Mouse (Mus musculus) R1 (cell line): ENCODE measurements at regions not wholly inside any gene's neighbourhood (a gene's known extent, or its start where the extent isn't known, plus 50 kb on each side); places are given as distances from the start of the nearest gene placed in this dataset.

Experiments
- DNase-seq: peaks from one replicate; pipeline ENCODE4 v3.0.0-alpha.2; 2018; ENCODE audit warnings: low read depth, low spot score

DNA sequence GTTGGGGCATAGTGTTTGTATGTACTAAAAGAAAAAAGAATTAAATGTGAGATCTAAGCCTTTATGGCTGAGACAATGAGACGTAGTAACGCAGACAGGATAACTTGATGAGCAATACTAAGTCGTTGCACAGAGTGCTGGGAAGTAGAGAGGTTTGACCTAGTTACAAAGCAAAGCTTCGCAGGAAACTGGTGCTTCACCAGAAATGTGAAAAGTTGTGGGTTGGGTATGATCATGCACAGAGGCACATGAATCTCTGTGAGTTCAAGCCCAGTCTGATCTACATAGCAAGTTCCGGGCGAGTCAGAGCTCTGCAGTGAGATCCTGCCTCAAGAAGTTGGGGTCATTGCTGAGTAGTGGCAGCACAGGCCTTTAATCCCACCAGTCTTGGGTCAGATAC lies 65.3 kb upstream of the Jmy start:
- no peak for DNase-seq

DNA sequence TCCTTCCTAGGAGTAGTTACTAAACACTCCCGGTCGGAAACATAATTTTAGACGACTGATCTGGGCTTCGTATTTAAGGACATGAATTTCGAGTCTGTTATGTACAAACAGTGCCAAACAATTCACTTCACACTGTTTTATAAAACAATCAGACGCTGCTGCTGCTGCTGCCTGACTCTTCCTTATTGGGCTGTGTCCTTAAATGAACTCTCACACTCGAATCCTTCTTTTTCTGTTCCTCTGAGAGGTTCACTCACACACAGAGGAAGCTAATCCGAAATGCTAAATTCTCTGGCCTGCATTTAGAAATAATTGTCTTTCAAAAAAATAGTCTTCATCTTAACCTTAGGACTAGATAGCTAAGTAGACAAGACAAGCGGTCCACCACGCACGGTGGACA lies 64.5 kb upstream of the Jmy start:
- no peak for DNase-seq

DNA sequence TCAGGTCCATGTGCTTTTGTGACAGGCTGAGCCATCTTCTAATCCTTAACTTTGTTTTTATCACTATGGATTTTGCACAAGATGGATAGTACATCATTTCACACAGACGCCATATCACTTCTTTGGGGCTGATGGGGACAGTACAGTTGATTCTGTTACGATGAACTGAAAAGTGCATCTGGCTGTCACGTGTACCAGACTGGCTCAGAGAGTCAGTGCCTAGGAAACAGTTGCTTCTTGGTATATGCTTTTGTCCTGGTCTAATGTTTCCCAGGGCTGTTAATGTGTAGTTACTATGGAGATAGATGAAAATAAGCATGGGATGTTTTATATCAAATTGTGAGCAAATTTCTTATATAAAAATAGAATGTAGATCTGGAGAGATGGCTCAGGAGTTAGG lies 60.7 kb upstream of the Jmy start:
- DNase-seq, result no peak

DNA sequence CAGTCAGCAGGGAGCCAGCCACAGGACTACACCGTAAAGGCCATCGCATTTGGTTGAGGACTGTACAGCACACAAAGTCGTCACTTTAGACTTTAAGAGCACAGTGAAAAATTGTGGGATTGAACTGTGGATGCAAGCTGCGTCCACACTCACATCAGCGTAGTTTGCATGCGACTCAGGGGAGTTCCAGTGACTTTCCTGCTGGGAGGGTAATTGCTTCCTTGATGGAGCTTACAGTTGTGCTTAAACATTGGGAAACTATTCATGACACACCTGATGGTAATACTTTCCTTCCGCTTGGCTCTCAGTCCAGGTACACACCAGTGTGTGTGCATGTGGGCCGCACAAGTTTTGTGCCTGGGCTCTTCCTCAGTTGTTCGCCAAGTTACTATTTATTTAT lies 59.0 kb upstream of the Jmy start:
- peak; percentile 54 for DNase-seq

DNA sequence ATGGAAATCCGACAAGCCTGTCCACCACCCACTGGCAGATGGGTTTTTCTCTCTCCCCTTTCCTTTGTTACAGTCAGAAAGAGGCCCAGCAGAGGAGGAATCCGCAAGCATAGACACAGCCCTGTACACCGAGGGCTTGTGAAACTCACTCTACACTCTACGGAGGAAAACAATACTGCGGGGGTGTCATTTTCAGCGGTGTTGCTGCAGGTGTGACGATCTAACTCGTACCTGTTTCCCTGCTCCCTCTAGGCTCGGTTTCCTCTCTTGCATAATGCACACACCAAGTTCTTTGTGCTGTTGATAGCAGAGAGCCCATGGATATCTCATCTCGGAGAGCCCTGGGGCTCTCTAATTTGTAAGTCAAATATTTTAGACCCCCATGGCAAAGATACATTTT lies 56.5 kb upstream of the Jmy start:
- DNase-seq, result no peak

DNA sequence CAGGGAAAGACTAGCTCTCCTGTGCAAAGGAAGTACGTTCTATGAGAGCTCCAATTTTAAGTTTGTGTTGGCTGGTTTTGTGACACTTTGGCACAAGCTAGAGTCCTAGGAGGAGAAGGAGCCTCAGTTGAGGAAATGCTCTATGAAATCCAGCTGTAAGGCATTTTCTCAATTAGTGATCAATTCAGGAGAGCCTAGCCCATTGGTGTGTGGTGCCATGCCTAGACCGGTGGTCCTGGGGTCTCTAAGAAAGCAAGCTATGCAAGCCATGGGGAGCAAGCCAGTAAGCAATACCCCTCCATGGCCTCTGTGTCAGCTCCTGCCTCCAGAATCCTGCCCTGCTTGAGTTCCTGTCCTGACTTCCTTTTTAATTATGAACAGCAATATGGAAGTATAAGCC lies 55.3 kb upstream of the Jmy start:
- DNase-seq, result no peak

DNA sequence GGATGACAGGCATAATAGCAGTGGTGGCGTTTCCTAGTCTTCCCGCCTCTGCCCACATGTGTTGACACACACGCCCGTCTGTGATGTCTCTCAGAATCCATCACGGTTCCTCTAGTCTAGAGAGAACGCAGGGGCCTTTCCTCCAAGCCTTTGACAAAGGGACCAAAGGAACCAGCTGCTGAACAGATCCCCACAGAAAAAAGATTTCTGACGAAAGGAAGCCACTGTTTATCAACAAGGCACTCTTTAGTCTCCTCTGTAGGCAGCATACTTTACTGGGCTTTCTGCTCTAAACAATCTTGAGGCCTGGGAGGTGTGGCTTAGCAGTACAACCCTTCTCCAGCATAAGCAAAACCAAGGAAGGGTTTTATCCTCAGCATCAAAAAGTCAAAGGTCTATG lies 54.3 kb upstream of the Jmy start:
- DNase-seq, result no peak

DNA sequence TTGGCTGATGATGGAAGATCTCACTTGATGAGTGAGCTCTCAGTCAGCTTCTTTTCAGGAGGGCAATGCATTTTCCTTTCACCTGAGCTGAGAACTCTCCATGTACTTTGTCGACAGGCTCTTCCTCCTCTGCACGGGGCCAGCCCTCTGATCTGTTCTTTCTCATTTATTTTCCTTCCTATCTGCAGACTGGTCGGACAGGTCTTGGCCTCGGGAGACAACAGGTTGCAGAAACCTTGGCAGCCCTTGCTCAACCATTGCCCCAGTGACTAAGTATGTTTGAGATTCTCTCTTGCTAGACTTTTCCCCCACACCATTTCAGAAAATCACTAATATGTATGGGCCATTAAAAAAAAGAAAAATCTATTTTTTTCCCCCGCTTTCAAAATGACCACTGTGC lies 53.7 kb upstream of the Jmy start:
- DNase-seq, result no peak

DNA sequence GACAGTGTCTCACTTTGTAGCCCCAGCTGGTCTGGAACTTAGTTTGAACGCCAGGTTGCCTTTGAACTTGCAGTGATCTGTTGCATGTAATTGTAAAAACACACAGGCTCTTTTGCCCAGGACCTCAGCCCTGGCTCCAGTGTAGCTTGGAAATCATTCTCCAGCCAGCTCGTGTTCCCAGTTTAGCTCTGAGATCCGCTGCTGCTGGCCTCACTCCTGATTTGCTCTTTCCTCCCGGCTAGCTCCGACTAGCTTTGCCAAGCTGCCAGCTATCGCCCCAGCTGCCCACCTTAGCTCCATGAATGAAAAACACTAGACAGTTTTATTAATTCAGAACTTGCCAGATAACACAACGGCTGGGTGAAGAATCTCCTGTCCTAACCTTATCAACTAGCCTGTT lies 50.7 kb upstream of the Jmy start:
- DNase-seq, result no peak
